28 mouse cellular contexts compared by ENCODE assay signal in the genomic region with DNA sequence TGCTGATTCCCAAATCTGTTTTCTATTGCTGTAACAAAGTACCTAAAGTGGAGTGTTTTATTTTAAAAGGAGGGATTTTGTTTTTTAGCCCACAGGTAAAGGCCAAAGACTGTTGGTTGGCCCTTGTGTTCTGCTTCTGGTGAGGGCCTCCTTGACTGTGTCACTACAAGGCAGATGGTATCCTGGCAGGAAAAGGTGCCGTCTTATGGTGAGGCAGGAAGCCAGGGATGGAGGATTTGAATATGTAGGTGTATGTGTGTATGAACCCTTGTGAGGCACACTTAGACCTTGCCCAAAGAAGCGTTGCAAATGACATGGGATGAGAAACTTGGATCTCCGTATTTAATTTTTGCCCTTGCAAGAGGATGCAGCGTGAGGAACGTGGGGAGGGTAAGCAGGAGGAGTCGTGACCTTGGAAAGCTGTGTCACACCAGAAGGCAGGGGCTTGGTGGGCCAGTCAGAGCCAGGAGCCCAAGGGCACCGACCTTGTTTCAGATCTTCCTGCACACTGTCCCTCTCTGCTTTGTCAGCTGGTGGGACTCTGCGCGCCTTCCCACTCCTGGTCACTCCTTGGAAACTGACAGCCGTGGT. TPM values are rescaled to one million over a fixed set of nuclear protein-coding genes. Genes with fewer than 3 reads are reported as not detected.
DNase-seq lines count a peak whose midpoint lies in the region; ATAC-seq and TF ChIP-seq lines count a peak whose summit lies in the region.
"Had no signal": no experiment of that assay in that cellular context is flagged by ENCODE, and none has a peak within 500 bp of the region (broad histone marks: within the 10 kb centered on the region; RNA-seq: fewer than 3 reads in every experiment).

No protein-coding gene starts in this region.

- H3K27ac ChIP-seq in heart, embryonic 16.5 days (ENCODE audit: low read length), result peak overlapping the region; percentile 14; the same call in 1 of the 2 replicates
- H3K27ac ChIP-seq in midbrain, postnatal 0 days (ENCODE audit: low read depth, low read length), result no peak overlapping the region
- no peak overlapping the region for H3K27ac ChIP-seq in midbrain, embryonic 16.5 days (ENCODE audit: low read length)
- H3K27ac ChIP-seq in limb, embryonic 13.5 days, result no peak overlapping the region; the same call in 1 of the 2 replicates
- H3K27ac ChIP-seq: forebrain, embryonic 10.5 days; heart, embryonic 15.5 days; left cerebral cortex, adult 2 months; stomach, postnatal 0 days had no signal

- H3K4me3 ChIP-seq in heart, embryonic 16.5 days (ENCODE audit: low read length), result no peak overlapping the region
- no peak overlapping the region for H3K4me3 ChIP-seq in midbrain, postnatal 0 days (ENCODE audit: low read depth, low read length)
- no peak overlapping the region for H3K4me3 ChIP-seq in midbrain, embryonic 16.5 days (ENCODE audit: low read depth, low read length)
- no peak overlapping the region for H3K4me3 ChIP-seq in limb, embryonic 13.5 days
- H3K4me3 ChIP-seq: forebrain, embryonic 10.5 days; heart, embryonic 15.5 days; hindbrain, embryonic 10.5 days; left cerebral cortex, adult 2 months; megakaryocyte, embryonic 14.5 days had no signal

- no peaks in the 10 kb centered on the region for H3K27me3 ChIP-seq in heart, embryonic 16.5 days (ENCODE audit: control insufficient read depth, insufficient read depth, low read length)
- no peaks in the 10 kb centered on the region for H3K27me3 ChIP-seq in midbrain, postnatal 0 days (ENCODE audit: insufficient read depth, low read length)
- no peaks in the 10 kb centered on the region for H3K27me3 ChIP-seq in midbrain, embryonic 16.5 days (ENCODE audit: control insufficient read depth, insufficient read depth, low read depth, low read length)
- H3K27me3 ChIP-seq in limb, embryonic 13.5 days, result no peaks in the 10 kb centered on the region
- H3K27me3 ChIP-seq: CH12.LX; heart, embryonic 15.5 days; Patski had no signal

- H3K4me2 ChIP-seq in heart, embryonic 16.5 days (ENCODE audit: low read depth, low read length), result no peak overlapping the region
- no peak overlapping the region for H3K4me2 ChIP-seq in midbrain, postnatal 0 days (ENCODE audit: low read depth, low read length, poor library complexity, severe bottlenecking)
- H3K4me2 ChIP-seq in midbrain, embryonic 16.5 days (ENCODE audit: low read length), result no peak overlapping the region
- 0 out of 2 replicates have a peak overlapping the region, but pooled peaks have one; percentile 0 for H3K4me2 ChIP-seq in limb, embryonic 13.5 days (replicated peaks)
- H3K4me2 ChIP-seq: heart, embryonic 15.5 days; liver, embryonic 11.5 days had no signal

- H3K36me3 ChIP-seq in heart, embryonic 16.5 days (ENCODE audit: control insufficient read depth, insufficient read depth), result peaks cover 24% of the 10 kb centered on the region
- peaks cover 11% of the 10 kb centered on the region for H3K36me3 ChIP-seq in midbrain, postnatal 0 days (ENCODE audit: insufficient read depth, low read length)
- 0 out of 2 replicates have a peak, but pooled peaks cover 5% of the 10 kb centered on the region for H3K36me3 ChIP-seq in midbrain, embryonic 16.5 days (ENCODE audit: control insufficient read depth, insufficient read depth, low read length)
- H3K36me3 ChIP-seq in limb, embryonic 13.5 days, result peaks cover 37% of the 10 kb centered on the region

- WGBS in heart, embryonic 16.5 days, result 67% methylated on average over 10 of the region's 10 CpGs
- WGBS in midbrain, postnatal 0 days, result 73% methylated on average over 10 of the region's 10 CpGs
- WGBS in midbrain, embryonic 16.5 days, result 82% methylated on average over 10 of the region's 10 CpGs
- 73% methylated on average over 10 of the region's 10 CpGs for WGBS in limb, embryonic 13.5 days

- no peak for ATAC-seq in heart, embryonic 16.5 days (replicated peaks; ENCODE audit: extremely low read depth, insufficient read depth, low FRiP score)
- no peak for ATAC-seq in midbrain, postnatal 0 days (ENCODE audit: low FRiP score)
- ATAC-seq in midbrain, embryonic 16.5 days, result no peak
- ATAC-seq in limb, embryonic 13.5 days (ENCODE audit: low FRiP score, low read depth), result no peak
- ATAC-seq: intestine, postnatal 0 days; liver, postnatal 0 days; Patski had no signal

- peaks cover 6% of the 10 kb centered on the region for H3K4me1 ChIP-seq in heart, embryonic 16.5 days (ENCODE audit: control insufficient read depth, insufficient read depth, low read length)
- no peaks in the 10 kb centered on the region for H3K4me1 ChIP-seq in midbrain, postnatal 0 days (ENCODE audit: insufficient read depth, low read length)
- peaks cover 8% of the 10 kb centered on the region; the same call in 1 of the 2 replicates for H3K4me1 ChIP-seq in midbrain, embryonic 16.5 days (ENCODE audit: control insufficient read depth, insufficient read depth, low read length)
- peaks cover 40% of the 10 kb centered on the region for H3K4me1 ChIP-seq in limb, embryonic 13.5 days

- TF ChIP-seq CTCF in midbrain, postnatal 0 days (IDR thresholded peaks at IDR 0.05), result no peak

- no peak overlapping the region for H3K9ac ChIP-seq in heart, embryonic 16.5 days (ENCODE audit: low read length)
- H3K9ac ChIP-seq in midbrain, postnatal 0 days (replicated peaks; ENCODE audit: low read length, poor library complexity, severe bottlenecking), result 0 out of 2 replicates have a peak overlapping the region, but pooled peaks have one; percentile 19
- no peak overlapping the region for H3K9ac ChIP-seq in midbrain, embryonic 16.5 days (ENCODE audit: low read depth, low read length)
- H3K9ac ChIP-seq in limb, embryonic 13.5 days, result no peak overlapping the region
- H3K9ac ChIP-seq: heart, embryonic 15.5 days; liver, postnatal 0 days had no signal

- no peaks in the 10 kb centered on the region for H3K9me3 ChIP-seq in heart, embryonic 16.5 days (replicated peaks; ENCODE audit: control insufficient read depth, low read length)
- no peaks in the 10 kb centered on the region for H3K9me3 ChIP-seq in midbrain, postnatal 0 days (ENCODE audit: low read length)
- no peaks in the 10 kb centered on the region for H3K9me3 ChIP-seq in midbrain, embryonic 16.5 days (replicated peaks; ENCODE audit: control insufficient read depth, low read length, poor library complexity, severe bottlenecking)
- H3K9me3 ChIP-seq in limb, embryonic 13.5 days, result no peaks in the 10 kb centered on the region
- H3K9me3 ChIP-seq: forebrain, embryonic 10.5 days; G1E; heart, embryonic 15.5 days; hindbrain, embryonic 10.5 days; megakaryocyte, embryonic 14.5 days had no signal

- peak; percentile 66 to 75 for DNase-seq in cerebellum, postnatal 10 days
- no peak for DNase-seq in cerebellum, adult 8-10 months
- DNase-seq in heart, adult 9 months (ENCODE audit: low spot score in 2 of 2), result no peak
- no peak for DNase-seq in midbrain, postnatal 0 days (ENCODE audit: low spot score)
- DNase-seq: B cell, adult 2 months; gastrocnemius, postnatal 25 days; heart, adult 18-20 months; kidney, postnatal 4 days; layer of hippocampus, adult 9-11 months; left cerebral cortex, postnatal 4 days; liver, postnatal 0 days; lung, postnatal 36 days; right cerebral cortex, postnatal 14 days; thymus, adult 2 months had no signal

RNA-seq across cellular contexts. Expression of a gene that starts 47.5 kb away (rescaled TPM):
- polyA plus RNA-seq in heart, embryonic 16.5 days (2015; fragmentation: Nextera tagmentation; extraction: Ambion mirVana), result 36.2 and 38.1 TPM in 2 replicates
- total RNA-seq in midbrain, postnatal 0 days (2014; rRNA removed), result 102 and 104 TPM in 2 replicates
- polyA plus RNA-seq in midbrain, postnatal 0 days (2015; fragmentation: Nextera tagmentation; extraction: Ambion mirVana), result 84.2 and 84.9 TPM in 2 replicates
- 93.6 and 100 TPM in 2 replicates for polyA plus RNA-seq in midbrain, embryonic 16.5 days (2015; fragmentation: Nextera tagmentation; extraction: Ambion mirVana)
- 93.6 and 96.5 TPM in 2 replicates for polyA plus RNA-seq in limb, embryonic 13.5 days (2015; fragmentation: Nextera tagmentation; extraction: Ambion mirVana)

Comparison
In these comparisons a context has a peak if more than half of its experiments do, and no peak if none do; other contexts are left out.
1. DNase-seq: peak in cerebellum, postnatal 10 days (2 of 2); none in cerebellum, adult 8-10 months (single experiment), heart, adult 9 months (0 of 2) and midbrain, postnatal 0 days (single experiment).